Mouse (Mus musculus) layer of hippocampus, adult 11-12 months (tissue): Measurements from ENCODE around the gene Enho.
A peak's percentile ranks its signal among the peaks of the same experiment; 100 is the strongest.

Source experiments
- DNase-seq: peaks from one replicate; pipeline ENCODE4 v3.0.0; 2022; ENCODE audit warnings: low spot score

Gene Enho

DNA sequence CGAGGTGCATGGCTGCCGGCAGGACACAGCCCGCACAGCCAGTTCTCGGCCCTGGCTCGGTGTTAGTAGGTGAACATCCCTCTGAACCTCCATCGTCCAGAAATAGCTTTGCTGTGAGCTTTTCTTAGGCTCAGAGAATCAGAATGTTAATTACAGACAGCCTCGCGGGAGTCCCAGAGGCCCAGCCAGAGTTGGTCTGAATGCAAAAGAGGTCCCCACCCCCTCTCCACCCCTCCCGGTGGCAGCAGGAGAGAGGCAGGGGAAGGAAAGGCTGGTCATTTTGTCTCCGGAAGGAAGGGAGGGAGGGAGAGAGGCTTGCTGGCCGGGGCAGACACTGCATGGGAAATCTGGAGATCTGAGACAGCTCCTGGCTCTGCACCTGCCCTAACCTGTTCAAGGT, 8.7 kb downstream of the Enho start:
- no peak for DNase-seq

DNA sequence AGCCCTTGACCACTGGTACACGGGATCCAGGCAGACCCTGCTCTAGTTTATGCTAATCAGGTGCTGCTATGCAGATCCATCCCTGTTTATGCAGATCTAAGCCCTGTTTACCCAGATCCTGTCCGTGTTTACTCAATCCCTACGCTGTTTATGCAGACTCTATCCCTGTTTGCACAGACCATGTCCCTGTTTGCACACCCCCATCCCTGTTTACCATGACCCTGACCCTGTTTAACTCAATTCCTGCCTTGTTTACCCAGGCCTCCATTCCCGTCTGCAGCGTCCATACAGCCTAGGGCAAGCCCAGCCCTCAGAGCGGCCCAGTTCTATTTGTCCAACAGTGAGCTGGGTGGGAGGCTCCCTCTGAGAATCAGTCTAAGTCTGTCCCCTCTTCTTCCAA, 9.9 kb downstream of the Enho start:
- no peak for DNase-seq

DNA sequence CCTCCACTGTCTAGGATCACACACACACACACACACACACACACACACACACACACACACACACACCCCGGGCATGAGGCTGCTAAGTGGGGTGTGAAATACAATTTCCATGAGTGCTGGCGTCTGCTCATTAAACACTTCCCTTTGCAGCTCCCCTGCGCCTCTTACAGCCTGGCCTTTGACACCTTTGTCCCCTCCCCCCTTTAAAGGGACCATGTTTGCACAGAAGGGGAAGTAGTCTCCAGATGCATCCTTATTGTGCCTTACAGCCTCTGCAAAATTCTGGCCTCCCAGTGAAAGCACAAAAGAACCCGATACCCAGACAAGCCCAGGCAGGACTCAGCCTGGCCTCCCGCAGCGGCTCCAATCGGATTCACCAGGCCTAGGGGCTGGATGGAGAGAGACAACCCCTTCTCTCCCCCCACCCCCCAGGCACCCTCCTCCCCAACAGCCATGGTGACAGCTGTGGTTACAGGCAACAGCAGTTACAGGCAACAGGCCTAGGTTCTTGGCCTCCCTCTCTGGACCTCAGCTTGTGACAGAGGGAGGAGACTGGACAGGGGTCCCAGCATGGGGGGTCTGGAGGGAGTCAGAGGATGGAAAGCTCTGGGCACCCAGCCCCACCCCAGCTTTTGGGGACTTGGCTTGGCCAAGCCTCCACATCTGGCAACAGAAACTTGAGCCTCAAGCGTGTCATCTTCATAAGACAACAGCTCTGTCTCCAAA, 11.8 kb downstream of the Enho start:
- no peak for DNase-seq

DNA sequence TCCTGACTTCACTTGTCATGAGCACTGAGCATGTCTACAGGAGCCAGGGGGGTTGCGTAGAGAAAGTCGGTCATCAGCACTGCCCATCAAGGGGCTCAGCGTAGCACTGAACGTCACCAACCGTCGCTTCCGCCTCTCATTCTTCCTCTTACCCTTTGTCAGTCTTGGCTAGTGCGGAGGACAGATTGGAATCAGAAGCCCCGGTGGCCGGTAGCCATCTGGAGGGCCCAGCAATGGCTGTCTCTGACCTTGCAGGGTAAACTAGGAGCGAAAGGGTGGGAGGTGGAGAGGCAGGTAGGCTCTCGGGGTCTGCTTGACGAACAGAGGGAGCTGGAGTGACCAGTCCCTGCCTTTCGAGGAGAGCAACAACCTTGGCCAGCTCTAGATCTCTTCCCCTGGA, 18.1 kb downstream of the Enho start:
- no peak for DNase-seq

DNA sequence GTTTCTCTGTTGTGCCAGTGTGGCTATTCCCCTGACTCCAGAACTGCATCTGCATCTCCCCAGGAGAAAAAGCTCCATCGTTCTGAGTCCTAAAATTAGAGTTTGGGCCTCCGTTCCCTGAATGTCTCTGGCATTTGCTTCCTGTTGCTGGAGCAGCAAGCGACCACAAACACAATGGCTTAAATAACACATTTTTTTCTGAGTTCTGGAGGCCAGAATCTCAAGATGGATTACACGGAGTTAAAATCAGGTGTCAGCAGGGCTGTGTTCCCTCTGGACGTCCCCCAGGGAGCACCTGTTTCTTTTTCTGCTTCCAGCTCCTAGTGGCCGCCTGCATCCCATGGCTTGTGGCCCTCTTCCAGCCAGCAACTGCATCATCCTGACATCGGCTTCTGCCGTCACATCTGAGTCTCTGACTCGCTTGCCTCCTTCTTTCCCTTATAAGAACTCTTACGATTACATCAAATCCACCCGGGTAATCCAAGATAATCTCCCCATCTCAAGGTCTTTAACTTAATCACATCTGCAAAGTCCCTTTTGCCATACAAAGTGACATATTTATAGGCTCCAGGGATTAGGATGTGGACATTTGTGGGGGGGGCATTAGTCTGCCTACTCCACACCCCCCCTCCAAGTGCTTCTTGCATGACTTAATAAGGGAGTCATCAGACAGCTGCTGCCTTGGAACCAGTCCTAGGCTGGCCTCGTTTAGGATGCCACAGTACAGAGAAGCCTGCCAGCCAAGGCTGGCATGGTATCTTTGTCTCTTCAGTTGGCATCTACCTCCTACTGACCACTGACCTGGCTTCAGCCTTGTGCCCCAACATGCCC, 21.0 kb downstream of the Enho start:
- peak; percentile 72 for DNase-seq

DNA sequence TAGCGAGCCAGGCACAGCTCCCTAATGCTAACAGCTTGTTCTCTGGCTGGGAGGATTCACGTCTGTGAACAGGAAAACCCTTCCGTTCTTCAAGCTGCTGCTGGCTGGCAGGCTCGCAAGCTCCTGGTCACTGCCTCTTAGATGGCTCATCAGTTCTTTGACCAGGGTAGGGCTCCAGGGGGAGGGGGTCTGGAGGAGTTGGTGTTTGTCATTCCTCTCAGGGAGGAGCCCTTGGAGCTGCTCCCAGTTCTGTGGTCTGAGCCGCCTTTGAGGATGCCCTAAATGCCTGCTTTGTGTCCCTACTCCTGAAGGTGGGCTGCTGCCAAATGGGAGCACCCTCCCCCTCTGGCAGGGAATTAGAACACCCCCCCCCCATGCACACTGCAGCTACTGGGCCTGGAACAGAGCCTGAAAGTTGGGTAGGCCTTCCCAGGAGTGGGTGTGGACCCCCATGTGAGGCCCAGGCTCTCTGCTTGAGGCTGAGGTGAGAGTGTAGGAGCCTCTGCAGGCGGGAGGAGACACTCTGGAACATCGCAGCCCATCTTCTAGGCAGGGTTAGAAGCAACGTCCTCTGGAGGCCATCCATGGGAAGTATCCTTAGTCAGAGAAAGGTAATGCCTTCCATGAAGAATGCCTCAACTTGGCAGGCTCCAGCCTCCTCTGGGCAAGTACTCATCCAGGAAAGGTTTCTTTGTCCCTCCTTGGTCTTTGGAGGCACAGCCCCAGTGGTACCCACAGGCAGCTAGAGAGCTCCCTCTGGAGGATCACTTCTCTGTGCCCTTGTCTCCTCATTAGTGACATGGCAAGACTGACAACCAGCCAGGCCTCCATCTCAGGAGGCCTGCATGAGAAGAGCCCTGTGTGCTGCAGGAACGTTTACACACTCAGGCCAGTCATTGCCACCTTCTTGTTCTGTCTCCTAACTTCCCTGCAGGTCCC, 24.2 kb downstream of the Enho start:
- peak; percentile 87 for DNase-seq

DNA sequence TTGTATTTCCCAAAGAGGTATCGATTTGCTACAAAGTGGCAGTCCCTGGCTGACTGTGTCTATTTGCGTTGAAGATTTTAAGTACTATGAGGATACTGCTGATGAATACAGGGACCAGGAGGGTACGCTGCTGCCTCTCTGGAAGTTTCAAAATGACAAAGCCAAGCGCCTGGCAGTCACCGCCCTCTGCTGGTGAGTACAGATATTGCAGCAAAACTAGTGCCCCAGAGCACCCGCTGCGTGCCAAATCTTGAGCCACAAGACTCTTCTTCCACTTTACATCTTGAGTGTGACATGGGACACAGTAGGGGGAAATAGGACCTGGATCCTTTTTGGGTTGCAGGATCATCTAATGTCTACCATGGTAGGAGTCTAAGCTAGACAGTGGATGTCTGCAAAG, 26.0 kb downstream of the Enho start:
- DNase-seq: peak; percentile 89

DNA sequence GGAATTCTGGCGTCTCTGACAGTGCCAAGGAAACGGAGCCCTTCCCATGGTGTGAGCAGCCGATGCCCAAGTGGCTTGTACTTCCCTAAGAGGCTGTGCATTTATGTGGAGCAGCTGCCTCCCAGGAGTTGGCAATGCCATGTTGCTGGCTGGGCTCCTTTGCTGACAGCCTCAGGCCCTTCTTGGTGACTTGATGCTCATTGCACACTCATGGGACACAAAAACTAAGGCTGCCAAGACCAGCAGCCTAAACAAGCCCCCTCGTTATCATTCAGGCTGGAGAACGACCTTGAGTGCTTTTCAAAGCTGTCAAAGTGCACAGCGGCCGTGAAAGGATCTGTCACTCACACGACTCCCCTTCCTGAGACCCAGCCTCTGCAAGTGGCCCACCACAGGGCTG, 28.0 kb downstream of the Enho start:
- DNase-seq: no peak

DNA sequence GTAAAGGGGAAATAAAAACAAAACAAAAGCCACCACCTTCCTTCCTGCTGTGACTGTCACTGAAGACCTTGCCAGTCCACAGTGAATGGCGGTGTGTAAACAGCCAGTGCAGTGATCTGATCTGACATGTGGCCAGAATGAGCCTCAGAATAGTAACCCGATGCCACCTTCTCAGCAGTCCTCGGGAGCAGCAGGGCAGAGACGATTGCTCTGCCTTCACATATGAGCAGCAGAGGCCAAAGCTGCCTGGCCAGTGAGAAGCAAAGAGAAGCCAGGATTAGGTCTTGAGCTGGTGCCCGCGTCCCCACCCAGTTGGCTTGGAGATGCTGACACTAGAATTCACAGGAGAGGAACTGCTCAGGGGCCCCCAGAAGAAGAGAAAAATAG, 29.5 kb downstream of the Enho start:
- DNase-seq: no peak

DNA sequence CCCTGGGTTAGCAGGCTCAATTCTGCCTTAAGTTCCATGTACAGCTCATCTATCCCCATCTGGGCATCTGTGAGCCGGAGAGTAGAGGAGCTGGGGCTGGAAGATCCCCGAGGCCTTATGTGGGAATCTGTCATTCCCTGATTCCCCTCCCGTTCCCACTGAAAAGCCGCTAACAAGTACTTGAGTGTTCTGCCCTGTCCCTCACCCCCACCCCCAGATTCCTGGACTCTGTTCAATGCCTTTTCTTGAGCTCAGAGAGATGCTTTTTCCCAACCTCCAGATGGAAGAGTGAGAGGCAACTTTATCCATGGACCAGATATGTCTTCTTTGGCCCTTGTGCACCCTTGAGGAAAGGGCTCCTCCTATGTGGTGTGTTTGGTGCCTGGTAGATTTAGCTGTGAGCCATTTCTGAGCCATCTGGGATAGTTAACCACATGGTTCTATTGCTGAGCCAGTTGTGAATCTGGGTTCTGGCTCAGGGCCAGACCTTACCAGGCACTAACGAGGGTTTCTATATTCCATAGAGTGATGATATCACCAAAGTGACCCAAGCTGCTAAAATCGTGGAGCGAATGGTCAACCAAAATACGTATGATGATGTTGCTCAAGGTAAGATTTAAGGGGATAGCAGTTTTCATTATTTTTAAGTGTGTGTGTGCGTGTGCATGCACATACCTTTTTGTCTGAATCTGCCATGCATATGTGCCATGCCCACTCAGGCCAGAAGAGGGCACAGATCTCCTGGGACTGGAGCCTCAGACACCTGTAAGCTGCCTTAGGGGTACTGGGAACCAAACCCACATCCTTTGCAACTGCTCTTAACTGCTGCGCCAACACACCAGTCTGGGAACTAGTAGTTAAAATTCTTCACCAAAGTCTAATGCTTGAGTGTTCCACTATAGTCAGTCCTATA, 30.2 kb downstream of the Enho start:
- peak; percentile 30 for DNase-seq

DNA sequence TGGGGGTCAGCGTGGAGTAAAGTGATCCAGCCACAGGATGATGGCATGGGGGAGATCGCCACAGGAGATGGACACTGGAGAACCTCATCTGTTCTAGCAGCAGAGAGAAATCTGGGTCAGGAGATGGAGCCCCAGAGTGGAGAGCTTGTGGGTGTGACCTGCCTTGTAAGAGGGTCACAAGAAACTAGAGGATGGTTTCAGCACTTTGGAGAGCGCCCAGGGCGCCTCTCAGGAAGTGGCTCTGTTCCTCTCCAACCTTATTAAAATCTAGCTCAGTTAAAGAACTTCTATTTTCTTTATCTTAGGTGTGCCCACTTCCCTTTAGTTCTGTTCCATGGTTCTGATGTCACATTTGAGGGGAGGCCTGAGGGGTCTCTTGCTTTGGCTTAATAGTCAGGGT, 33.3 kb downstream of the Enho start:
- no peak for DNase-seq

DNA sequence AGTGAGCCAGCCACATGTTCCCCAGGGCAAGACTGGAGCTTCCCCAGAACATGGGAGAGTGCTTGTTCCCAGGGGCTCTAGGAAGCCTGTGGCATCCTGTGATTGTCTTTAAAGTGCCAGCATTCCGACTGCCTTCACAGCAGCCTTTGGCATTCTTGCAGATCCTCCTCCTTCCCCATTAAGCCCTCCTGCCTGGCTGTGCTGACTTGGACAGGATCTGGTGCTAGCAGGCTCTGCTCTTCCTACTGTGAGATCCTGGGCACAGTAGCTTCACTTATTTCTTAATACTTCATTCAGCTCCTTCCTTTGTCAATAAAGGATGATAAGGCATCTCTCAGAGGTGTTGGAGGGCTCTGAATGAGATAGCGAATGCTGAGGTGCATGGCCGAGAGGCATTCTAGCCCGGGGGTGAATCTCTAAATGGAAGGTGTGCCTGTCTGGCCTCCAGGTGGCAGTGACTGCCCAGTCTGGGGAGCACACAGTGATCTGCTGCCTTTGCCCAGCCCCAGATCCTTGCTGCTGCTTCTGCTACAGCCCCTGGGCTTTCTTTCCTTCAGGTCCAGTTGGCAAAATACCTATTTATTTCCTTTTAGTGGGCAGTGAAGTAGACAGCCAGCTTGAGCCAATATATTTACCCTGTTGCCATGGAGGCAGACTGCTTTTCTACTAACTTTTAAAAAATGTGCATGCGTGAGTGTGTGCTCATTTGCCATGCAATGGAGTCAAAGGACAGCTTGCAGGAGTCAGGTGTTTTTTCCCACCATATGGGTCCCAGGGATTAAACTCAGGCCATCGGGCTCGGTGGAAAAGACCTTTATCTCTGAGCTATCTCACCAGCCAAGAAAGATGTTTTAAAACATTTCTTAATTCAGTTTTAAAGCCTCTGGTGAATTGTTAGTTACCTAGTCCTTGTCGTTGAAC, 35.4 kb downstream of the Enho start:
- DNase-seq: no peak

DNA sequence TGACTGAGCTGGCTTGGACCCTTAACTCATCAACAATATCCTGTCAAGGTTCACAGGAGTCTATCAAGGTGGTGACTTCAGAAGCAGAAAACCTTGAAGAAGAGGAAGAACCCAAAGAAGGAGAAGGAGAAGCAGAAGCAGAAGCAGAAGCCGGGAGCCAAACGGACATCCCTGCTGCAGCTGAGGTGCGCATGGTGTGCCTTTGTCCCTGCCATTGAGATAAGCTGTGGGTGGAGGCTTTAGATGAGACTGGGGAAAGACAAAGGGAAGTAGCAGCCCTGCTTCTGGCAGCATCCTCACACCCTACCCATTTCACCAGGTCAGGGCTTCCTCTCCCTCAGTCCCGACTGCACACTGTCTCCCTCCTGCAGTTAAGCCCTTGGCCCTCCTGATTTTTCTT, 37.3 kb downstream of the Enho start:
- no peak for DNase-seq
